Mouse (Mus musculus) limb, embryonic 13.5 days (tissue): Measurements from ENCODE around the gene Myl6b. TPM values are rescaled to one million over a fixed set of nuclear protein-coding genes. Genes with fewer than 3 reads are reported as not detected.
A peak's percentile ranks its signal among the peaks of the same experiment; 100 is the strongest.
"Not testable (repeated sequence)": the region's sequence is repeated elsewhere in the genome, so short reads cannot be mapped to it uniquely, and the experiment has no call there.

Experiments used
- ATAC-seq: fragments of 200-750 bp; cut with Nextera tagmentation; 2 replicates; pipeline ENCODE4 v1.8.0; 2017; ENCODE audit warnings: low read depth, moderate number of reproducible peaks, moderate TSS enrichment; ENCODE audit not compliant: low FRiP score
- H3K27ac ChIP-seq: fragments of 300-500 bp; sonication (generic); 2 replicates; pipeline ENCODE4 v1.5.1; 2015; ENCODE audit warnings: inconsistent platforms, mild to moderate bottlenecking, moderate library complexity
- H3K27me3 ChIP-seq: fragments of 300-500 bp; sonication (generic); 2 replicates; pipeline ENCODE4 v1.6.1; 2015; ENCODE audit warnings: mild to moderate bottlenecking, inconsistent platforms
- H3K36me3 ChIP-seq: fragments of 300-500 bp; sonication (generic); 2 replicates; pipeline ENCODE4 v1.6.1; 2015; ENCODE audit warnings: inconsistent platforms, mild to moderate bottlenecking, moderate library complexity
- H3K4me1 ChIP-seq: fragments of 300-500 bp; sonication (generic); 2 replicates; pipeline ENCODE4 v1.6.1; 2015; ENCODE audit warnings: inconsistent platforms
- H3K4me2 ChIP-seq: fragments of 300-500 bp; sonication (generic); replicated peaks from 2 replicates; pipeline ENCODE4 v1.6.1; 2015; ENCODE audit warnings: inconsistent platforms, mild to moderate bottlenecking, moderate library complexity
- H3K4me3 ChIP-seq: fragments of 300-500 bp; sonication (generic); 2 replicates; pipeline ENCODE4 v1.5.1; 2015; ENCODE audit warnings: moderate library complexity, mild to moderate bottlenecking, inconsistent platforms
- H3K9ac ChIP-seq: fragments of 300-500 bp; sonication (generic); 2 replicates; pipeline ENCODE4 v1.6.1; 2015; ENCODE audit warnings: mild to moderate bottlenecking, inconsistent platforms
- H3K9me3 ChIP-seq: fragments of 300-500 bp; sonication (generic); 2 replicates; pipeline ENCODE4 v1.6.1; 2016; ENCODE audit warnings: inconsistent platforms
- WGBS: fragments of 180-500 bp; shearing (Covaris S2); methylation state at CpG from one replicate; pipeline ENCODE4 v1.1.7; 2015; 5-methylcytosine and 5-hydroxymethylcytosine counted together
- polyA plus RNA-seq: library from polyadenylated mRNA; unstranded; fragments of >200 nt; fragmentation: Nextera tagmentation; extraction: Ambion mirVana; gene quantifications from 2 replicates; pipeline ENCODE4 v1.2.1, GENCODE M21; 2015

Myl6b gene
- polyA plus RNA-seq, 1 experiment from 2014 or later = 4.7 TPM

- H3K9me3 ChIP-seq = no peaks in the 10 kb centered on the region
- no peaks in the 10 kb centered on the region for H3K27me3 ChIP-seq
- peak overlapping the region; percentile 66 for H3K9ac ChIP-seq
- peak overlapping the region; percentile 89 for H3K27ac ChIP-seq
- ATAC-seq = peak; percentile 30
- H3K4me2 ChIP-seq = peak overlapping the region; percentile 77
- peaks cover 24% of the 10 kb centered on the region for H3K4me1 ChIP-seq
- 2% methylated on average over 21 of the region's 21 CpGs for WGBS
- H3K4me3 ChIP-seq = peak overlapping the region; percentile 59
- H3K36me3 ChIP-seq = no peaks in the 10 kb centered on the region
These were observed 709 bp upstream of the Myl6b start for GRCm38 (mm10) chr10:128499116-128499671.

GRCm38 (mm10) chr10:128497134-128497737 lies 1.2 kb downstream of the Myl6b start:
- no peak for ATAC-seq
- no peaks in the 10 kb centered on the region for H3K9me3 ChIP-seq
- H3K27ac ChIP-seq = peak overlapping the region; percentile 33; the same call in 1 of the 2 replicates
- no peak overlapping the region; the same call in 1 of the 2 replicates for H3K4me2 ChIP-seq
- 40% methylated on average over 6 of the region's 6 CpGs for WGBS
- no peaks in the 10 kb centered on the region for H3K27me3 ChIP-seq
- no peaks in the 10 kb centered on the region for H3K36me3 ChIP-seq
- peaks cover 28% of the 10 kb centered on the region for H3K4me1 ChIP-seq
- H3K9ac ChIP-seq = no peak overlapping the region
- no peak overlapping the region for H3K4me3 ChIP-seq

DNA sequence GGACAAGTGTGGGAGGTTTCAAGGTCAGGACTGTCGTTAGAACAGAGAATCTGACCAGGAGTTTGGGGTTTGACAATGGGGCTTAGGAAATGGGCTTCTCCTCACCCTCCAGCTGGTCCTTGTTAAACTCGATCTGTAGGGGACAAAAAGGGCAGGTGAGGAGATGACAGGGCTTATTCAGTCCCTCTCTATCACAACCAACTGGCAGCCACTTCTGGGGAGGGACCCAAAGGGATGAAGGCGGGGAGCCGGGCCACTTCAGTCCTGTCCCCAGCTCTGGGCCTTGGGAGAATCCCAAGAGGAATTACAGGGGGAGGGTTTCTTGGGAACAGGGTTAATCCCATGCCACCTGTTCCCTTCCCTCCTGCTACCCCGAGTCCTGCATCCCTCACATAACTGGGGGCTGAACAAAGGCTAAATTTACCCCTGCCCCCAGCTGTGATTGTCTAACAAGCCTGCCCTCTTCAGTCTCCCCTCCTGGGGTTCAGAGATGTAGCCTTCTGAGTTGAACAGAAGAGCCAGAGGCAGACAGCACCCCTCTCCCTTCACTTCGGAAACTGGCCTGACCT lies 1.9 kb downstream of the Myl6b start:
- H3K9ac ChIP-seq = no peak overlapping the region
- H3K9me3 ChIP-seq = no peaks in the 10 kb centered on the region
- H3K4me1 ChIP-seq = peaks cover 34% of the 10 kb centered on the region
- H3K36me3 ChIP-seq = peaks cover 5% of the 10 kb centered on the region
- H3K27ac ChIP-seq = peak overlapping the region; percentile 33; the same call in 1 of the 2 replicates
- H3K4me2 ChIP-seq = peak overlapping the region; percentile 25; the same call in 1 of the 2 replicates
- ATAC-seq = no peak
- 32% methylated on average over 6 of the region's 6 CpGs for WGBS
- H3K4me3 ChIP-seq = 0 out of 2 replicates have a peak overlapping the region, but pooled peaks have one; percentile 5
- H3K27me3 ChIP-seq = no peaks in the 10 kb centered on the region

- no peak for ATAC-seq
- H3K4me2 ChIP-seq = 0 out of 2 replicates have a peak overlapping the region, but pooled peaks have one; percentile 25
- H3K9me3 ChIP-seq = no peaks in the 10 kb centered on the region
- no peaks in the 10 kb centered on the region for H3K27me3 ChIP-seq
- peaks cover 41% of the 10 kb centered on the region for H3K4me1 ChIP-seq
- peak overlapping the region; percentile 5; the same call in 1 of the 2 replicates for H3K4me3 ChIP-seq
- H3K27ac ChIP-seq = no peak overlapping the region
- H3K9ac ChIP-seq = no peak overlapping the region
- 71% methylated on average over 4 of the region's 4 CpGs for WGBS
- H3K36me3 ChIP-seq = peaks cover 11% of the 10 kb centered on the region
These were observed 2.6 kb downstream of the Myl6b start for GRCm38 (mm10) chr10:128495903-128496302.

- 80% methylated on average over 2 of the region's 2 CpGs for WGBS
- Histone ChIP-seq H3K9ac (peak overlapping the region; percentile 85; the same call in 1 of the 2 replicates), H3K27ac (no peak overlapping the region), H3K36me3 (peaks cover 18% of the 10 kb centered on the region), H3K4me2 (peak overlapping the region; percentile 79), H3K27me3 (no peaks in the 10 kb centered on the region), H3K4me3 (peak overlapping the region; percentile 81), H3K4me1 (peaks cover 45% of the 10 kb centered on the region), H3K9me3 (no peaks in the 10 kb centered on the region)
- ATAC-seq = no peak
These were observed 3.2 kb downstream of the Myl6b start for GRCm38 (mm10) chr10:128495270-128495669.

- peak overlapping the region; percentile 85 for H3K9ac ChIP-seq
- peak overlapping the region; percentile 79 for H3K4me2 ChIP-seq
- H3K9me3 ChIP-seq = no peaks in the 10 kb centered on the region
- peak overlapping the region; percentile 97 for H3K27ac ChIP-seq
- H3K4me1 ChIP-seq = peaks cover 49% of the 10 kb centered on the region
- no peak for ATAC-seq
- WGBS = 57% methylated on average over 11 of the region's 11 CpGs
- peaks cover 23% of the 10 kb centered on the region for H3K36me3 ChIP-seq
- no peaks in the 10 kb centered on the region for H3K27me3 ChIP-seq
- H3K4me3 ChIP-seq = peak overlapping the region; percentile 81
These were observed 3.7 kb downstream of the Myl6b start for GRCm38 (mm10) chr10:128494667-128495245.

- H3K4me3 ChIP-seq = peak within 1 kb of the TSS; percentile 81
- peak within 1 kb of the TSS; percentile 88 for H3K9ac ChIP-seq
- no peaks in the 10 kb centered on the region for H3K9me3 ChIP-seq
- peak within 1 kb of the TSS; percentile 79 for H3K4me2 ChIP-seq
- ATAC-seq = peak; percentile 92
- WGBS = 0% methylated on average over 41 of the region's 45 CpGs
- H3K27ac ChIP-seq = peak within 1 kb of the TSS; percentile 97
- H3K4me1 ChIP-seq = peaks cover 49% of the 10 kb centered on the region
- peaks cover 31% of the 10 kb centered on the region for H3K36me3 ChIP-seq
- H3K27me3 ChIP-seq = no peaks in the 10 kb centered on the region
These were observed 4.5 kb downstream of the Myl6b start, which contains the start of gene Myl6 for GRCm38 (mm10) chr10:128493695-128494666. Gene Myl6 (minus strand): TSS chr10:128494145.

DNA sequence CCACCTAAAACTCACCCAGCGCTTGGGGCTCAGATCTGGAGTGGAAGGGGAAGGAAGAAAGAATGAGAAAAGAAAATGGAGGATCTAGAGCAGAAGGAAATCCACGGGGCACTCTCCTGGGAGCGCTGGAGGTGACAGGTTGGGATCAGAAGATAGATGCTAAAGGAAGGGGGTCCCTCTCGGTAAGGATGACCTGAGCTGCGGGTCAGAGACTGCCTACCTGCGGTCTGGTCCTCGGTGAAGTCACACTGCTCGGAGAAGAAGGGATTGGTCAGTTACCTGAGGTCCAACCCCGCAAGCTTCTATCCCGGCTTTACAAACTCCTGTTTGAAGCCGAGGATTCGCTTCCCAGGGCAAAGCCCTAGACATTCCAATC lies 5.2 kb downstream of the Myl6b start:
- Histone ChIP-seq H3K9ac (peak overlapping the region; percentile 88), H3K4me3 (peak overlapping the region; percentile 81), H3K27ac (peak overlapping the region; percentile 97), H3K27me3 (no peaks in the 10 kb centered on the region), H3K4me2 (peak overlapping the region; percentile 79), H3K4me1 (peaks cover 47% of the 10 kb centered on the region), H3K9me3 (no peaks in the 10 kb centered on the region), H3K36me3 (peaks cover 37% of the 10 kb centered on the region)
- under 1% methylated on average over 12 of the region's 12 CpGs for WGBS
- peak; percentile 28 for ATAC-seq

- WGBS = 26% methylated on average over 12 of the region's 12 CpGs
- peak; percentile 33 for ATAC-seq
- H3K4me1 ChIP-seq = peaks cover 42% of the 10 kb centered on the region
- peak overlapping the region; percentile 88 for H3K9ac ChIP-seq
- peak overlapping the region; percentile 97 for H3K27ac ChIP-seq
- no peaks in the 10 kb centered on the region for H3K27me3 ChIP-seq
- H3K9me3 ChIP-seq = no peaks in the 10 kb centered on the region
- H3K4me2 ChIP-seq = peak overlapping the region; percentile 79
- H3K4me3 ChIP-seq = peak overlapping the region; percentile 81
- H3K36me3 ChIP-seq = peaks cover 43% of the 10 kb centered on the region
These were observed 5.7 kb downstream of the Myl6b start for GRCm38 (mm10) chr10:128492633-128493311.

GRCm38 (mm10) chr10:128492051-128492450 lies 6.4 kb downstream of the Myl6b start:
- not testable (repeated sequence) for H3K9me3 ChIP-seq, ATAC-seq, H3K27me3 ChIP-seq
- Histone ChIP-seq H3K4me1 (peaks cover 41% of the 10 kb centered on the region), H3K27ac (peak overlapping the region; percentile 97; the same call in 1 of the 2 replicates), H3K36me3 (peaks cover 50% of the 10 kb centered on the region), H3K4me2 (peak overlapping the region; percentile 79), H3K9ac (peak overlapping the region; percentile 88), H3K4me3 (peak overlapping the region; percentile 81)
- 72% methylated on average over 8 of the region's 8 CpGs for WGBS

- peaks cover 54% of the 10 kb centered on the region for H3K36me3 ChIP-seq
- H3K4me1 ChIP-seq = peaks cover 41% of the 10 kb centered on the region
- peak overlapping the region; percentile 6; the same call in 1 of the 2 replicates for H3K27ac ChIP-seq
- ATAC-seq = no peak
- H3K9ac ChIP-seq = peak overlapping the region; percentile 88
- 65% methylated on average over 6 of the region's 6 CpGs for WGBS
- peak overlapping the region; percentile 79 for H3K4me2 ChIP-seq
- H3K4me3 ChIP-seq = peak overlapping the region; percentile 81
- H3K27me3 ChIP-seq = no peaks in the 10 kb centered on the region
- no peaks in the 10 kb centered on the region for H3K9me3 ChIP-seq
These were observed 7.0 kb downstream of the Myl6b start for GRCm38 (mm10) chr10:128491495-128491894.
